Mouse (Mus musculus): ENCODE measurements around the gene Mtif3.

- TF ChIP-seq CTCF (IDR thresholded peaks at IDR 0.05; ENCODE audit: control insufficient read depth, insufficient read depth, low read length) (no peak), POLR2A (IDR thresholded peaks at IDR 0.05; ENCODE audit: borderline replicate concordance, control insufficient read depth, low read depth, low read length) (no peak)
These were observed 24.0 kb upstream of the Mtif3 start for GRCm38 (mm10) chr5:146987588-146987987.
